Mouse (Mus musculus) neutrophil, adult 5-6 weeks (primary cell): ENCODE measurements around the gene Mlc1. TPM values are rescaled to one million over a fixed set of nuclear protein-coding genes. Genes with fewer than 3 reads are reported as not detected.

Experiments
- ATAC-seq: fragments of 151-379, 151-347 bp; 2 replicates; pipeline ENCODE4 v1.8.0; 2017; ENCODE audit warnings: mild to moderate bottlenecking, moderate TSS enrichment; ENCODE audit not compliant: insufficient number of reproducible peaks, poor library complexity, low FRiP score, severe bottlenecking; ENCODE audit errors: extremely low read depth
- total RNA-seq: library from RNA; stranded (forward); fragments of 200-1000 nt; gene quantifications from 2 replicates; pipeline ENCODE4 v1.2.3, GENCODE M21; 2017

Mlc1 gene
- total RNA-seq, 1 experiment from 2014 or later, result not detected

DNA sequence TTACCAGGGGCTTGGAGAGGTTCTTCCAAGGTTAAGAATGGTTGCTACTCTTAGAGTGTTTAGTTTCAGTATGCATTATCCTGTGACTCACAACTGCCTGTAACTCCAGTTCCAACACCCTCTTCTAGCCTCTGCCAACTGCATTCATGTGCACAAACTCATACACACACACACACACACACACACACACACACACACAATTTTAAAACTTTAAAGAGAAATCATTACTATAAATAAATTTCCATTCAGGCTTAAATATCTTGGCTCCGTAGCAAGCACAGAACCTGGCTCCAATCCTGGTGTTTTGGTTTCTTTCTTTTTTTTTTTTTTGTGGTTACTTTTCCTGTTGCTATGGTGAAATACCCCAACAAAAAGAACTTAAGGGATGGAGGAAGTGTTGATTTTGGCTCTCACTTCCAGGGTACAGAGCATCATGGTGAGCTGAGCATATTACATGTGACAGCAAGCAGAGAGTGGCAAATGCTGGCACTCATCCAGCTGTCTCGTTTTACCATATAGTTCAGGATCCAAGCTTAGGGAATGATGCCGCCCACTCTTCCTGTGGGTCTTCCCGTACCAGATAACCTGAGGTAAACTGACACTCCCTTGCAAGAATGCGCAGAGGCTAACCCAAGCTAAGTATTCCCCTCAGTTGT, 34.8 kb downstream of the Mlc1 start:
- no peak for ATAC-seq

DNA sequence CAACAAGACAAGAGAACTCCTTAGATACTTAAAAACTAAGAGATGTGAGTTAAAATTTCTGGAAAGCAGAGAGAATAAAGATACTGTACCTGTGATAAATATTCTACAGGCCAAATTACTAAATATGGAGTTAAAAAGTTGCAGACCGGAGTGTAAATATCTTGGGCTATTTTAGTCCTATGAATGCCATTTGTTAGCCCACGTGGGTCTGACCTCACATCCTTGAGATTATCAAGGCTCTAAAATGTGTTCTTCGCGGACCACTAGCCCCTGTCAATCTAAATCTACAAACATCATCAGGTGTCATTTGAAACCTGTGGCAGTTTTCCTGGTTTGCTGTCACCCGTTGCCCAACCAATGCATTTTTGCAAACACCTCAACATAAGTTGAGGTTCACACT, 36.0 kb downstream of the Mlc1 start:
- ATAC-seq, result no peak

DNA sequence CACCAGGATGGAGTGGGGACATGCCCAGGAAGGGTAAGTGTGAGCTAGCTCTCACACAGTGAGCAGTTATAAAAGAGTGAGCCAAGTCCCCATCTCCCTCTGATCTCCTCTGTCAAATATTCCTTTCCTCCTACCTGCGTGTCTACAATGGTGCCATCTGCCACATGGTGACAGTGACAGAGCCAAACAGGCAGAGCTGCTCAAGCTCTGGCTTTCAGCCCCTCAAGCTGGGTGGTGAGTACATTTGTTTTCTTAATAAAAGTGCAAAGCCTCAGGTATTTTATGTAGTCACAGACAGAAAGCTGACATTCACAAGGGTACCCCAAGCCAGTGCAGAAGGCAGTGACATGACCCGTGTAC, 41.5 kb downstream of the Mlc1 start:
- no peak for ATAC-seq

DNA sequence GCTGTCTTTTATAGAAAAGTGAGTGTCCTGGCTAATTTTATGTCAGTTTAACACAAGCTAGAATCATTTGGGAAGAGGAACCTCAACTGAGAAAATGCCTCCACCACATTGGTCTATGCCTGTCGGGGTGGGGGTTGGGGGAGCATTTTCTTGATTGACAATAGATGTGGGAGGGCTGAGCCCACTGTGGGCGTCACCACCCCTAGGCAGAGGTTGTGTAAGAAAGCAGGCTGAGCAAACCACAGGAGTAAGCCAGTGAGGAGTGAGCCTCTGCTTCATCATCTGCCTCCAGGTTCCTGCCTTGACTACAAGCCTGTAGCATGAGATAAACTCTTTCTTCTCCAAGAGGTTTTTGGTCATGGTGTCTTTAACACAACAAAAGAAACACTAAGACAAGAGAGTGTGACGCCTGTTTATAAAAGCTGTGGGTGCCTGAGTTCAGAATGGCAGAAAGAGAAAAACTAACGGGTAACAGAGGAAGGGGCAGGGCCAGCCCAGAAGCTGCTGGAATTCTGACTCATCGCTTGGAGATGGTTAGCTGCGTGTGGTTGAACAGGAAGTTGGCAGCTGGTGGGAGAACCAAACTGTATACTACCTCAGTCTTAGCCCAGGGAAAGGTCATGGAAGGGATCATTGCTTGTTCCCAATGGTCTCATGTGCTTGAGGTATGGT, 42.1 kb downstream of the Mlc1 start:
- ATAC-seq, result no peak

DNA sequence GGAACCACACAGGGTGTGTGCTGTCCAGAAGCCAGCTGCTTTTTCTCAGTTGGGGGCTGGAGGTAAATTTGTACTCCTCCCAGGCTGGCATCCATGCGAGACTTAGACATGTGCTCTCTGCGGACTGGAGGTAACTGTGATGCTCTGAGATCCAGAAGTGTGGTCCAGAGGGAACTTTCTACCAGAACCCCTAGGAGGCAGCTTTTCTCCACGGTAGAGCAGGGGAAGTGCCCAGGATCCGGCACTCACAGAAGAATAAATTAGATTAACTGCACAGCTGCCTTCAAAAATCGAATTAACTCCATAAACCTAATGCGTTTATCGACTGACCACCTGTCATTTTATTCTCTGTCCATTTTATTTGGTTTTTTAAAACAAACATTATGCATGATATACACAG, 44.7 kb downstream of the Mlc1 start:
- no peak for ATAC-seq

DNA sequence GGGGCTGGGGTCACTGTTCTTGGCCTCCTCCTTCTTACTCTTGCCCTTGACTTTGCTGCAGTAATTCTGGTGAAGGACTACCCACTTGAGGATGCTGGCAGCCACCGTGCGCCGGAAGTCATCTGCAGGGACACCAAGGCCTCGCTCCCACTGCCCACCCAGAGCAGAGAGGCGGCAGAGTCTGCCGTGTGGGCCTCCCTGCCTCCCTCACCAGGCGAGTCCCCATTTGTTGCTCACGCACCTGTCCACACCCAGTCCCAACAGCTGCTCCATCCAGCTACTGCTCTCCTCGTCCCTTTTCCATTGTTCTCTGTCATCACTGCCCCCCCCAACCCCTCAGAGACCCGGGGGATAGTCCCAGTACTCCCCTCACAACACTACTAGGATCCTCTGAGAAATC, 46.1 kb downstream of the Mlc1 start:
- no peak for ATAC-seq

DNA sequence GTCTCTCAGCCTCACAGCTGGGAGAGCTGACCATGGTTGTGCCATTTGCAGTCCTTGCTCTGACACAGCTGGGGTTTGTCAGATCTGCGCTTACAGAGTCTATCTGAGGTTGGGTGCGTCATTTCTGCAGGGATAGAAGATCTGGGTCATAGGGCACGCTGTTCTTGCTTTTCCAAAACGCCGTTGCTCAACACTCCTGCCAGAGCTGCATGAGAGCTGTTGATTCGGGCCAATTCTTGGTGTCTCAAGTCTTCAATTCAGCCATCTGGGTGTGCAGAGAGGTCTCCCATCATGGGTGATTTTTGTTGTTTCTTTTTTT, 56.9 kb downstream of the Mlc1 start:
- ATAC-seq, result no peak

DNA sequence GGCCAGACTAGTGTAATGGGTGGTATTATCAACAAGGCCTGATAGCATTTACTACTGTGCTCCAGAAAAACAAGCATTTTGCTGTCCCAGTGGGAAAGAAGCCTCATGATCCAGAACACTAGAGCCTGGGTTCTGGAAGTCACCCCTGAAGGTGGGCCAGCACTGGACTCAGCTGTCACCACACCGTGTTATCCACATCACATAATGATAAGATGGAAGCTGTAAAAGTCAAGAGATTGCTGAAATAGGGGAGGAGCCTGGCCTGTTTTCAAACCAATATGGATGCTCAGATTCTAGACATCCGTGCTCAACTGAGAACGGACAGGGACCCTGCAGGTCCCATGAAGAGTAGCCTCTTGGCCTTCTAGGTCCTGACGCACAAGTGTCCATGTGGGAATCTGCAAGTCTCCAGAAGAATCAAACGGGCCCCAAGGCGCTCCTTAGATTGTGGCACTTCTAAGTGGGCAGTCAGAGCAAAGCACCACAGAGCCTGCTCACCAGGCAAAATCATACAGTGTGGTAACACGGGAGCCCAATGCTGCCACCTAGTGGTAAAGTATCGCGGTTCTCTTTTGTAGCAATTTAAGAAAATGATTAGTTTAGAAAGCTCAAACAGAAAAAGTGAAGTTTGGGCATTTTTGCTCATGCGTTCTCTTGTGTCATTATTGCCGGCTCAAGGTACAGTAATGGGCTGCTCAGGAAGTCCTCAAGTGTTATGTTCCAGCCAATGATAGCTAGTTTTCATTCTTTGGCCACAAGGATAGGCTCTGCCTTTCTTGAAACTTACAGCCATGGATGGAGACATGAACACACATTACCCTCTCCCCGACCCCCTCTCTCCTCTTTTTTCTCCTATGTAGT, 57.4 kb downstream of the Mlc1 start:
- ATAC-seq, result peak; percentile 37; the same call in 1 of the 2 replicates

DNA sequence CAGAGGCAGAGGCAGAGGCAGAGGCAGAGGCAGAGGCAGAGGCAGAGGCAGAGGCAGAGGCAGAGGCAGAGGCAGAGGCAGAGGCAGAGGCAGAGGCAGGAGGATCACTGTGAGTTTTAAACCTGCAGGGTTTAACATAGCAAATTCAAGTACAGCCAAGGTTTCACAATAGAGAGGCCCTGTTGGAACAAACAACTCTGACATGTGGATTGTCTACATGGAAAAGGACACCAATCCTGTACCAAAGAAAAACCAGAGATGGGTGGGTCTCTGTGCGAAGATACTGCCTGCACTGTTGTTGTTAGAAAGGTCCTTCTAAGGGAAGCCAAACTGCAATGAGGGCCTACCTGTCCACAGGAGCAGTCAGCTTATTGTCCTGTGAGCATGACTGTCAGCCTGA, 58.7 kb downstream of the Mlc1 start:
- ATAC-seq, result no peak

DNA sequence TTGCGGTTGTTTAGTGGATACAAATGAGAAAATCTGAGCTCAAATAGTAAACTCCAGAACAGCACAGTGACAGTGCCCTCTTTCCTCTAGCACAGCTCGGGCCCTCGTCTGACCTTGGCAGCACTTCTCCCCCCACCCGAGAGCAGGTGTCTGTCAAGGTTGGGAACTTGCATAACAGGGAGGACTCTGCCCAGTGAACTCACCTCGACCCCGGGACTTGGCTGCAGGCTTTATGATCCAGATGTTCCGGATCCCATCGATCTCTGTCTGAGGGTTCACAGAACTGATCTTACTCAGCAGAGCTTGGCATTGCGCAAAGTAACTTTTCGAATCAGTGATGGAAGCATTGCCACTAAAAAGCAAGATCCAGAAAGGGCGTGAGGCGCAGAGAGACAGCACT, 59.5 kb downstream of the Mlc1 start:
- no peak for ATAC-seq

DNA sequence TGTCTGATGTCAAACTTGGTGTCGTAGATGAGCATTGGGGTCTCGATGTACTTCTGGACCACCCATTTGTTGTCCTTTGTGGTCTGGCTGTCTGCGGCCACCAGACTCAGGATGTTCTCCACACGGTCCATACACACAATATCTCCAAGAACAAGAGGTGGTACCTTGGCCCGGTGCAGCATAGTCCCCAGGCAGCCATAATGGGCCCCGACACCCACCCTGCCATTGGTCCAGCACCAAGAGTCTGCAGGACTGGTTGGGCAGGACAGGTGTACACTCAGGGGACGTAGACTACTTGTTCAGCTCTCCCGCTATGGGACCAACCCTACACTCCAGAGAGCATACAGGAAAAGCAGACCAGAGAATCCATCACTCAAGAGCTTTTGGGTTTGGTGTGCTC, 61.7 kb downstream of the Mlc1 start:
- ATAC-seq, result no peak

DNA sequence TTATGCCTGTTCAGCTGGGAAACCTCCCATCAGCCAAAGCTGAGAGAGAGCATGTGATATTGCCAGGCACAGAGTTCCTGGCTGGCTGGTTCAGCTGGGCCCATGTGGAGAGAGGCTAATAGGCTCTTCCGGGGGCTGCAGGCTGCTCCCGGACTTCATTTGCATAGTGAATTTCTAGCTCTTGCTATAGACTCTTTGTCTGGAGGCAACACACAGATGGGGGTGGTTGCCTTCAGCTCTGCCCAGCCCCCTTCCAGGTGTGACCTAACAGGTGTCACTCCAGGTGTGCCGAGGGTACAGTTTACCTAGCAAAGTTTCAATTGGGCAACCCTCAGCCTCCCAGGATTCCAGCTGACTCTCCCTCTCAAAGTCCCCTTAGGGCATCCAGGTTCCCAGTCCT, 62.4 kb downstream of the Mlc1 start:
- no peak for ATAC-seq

DNA sequence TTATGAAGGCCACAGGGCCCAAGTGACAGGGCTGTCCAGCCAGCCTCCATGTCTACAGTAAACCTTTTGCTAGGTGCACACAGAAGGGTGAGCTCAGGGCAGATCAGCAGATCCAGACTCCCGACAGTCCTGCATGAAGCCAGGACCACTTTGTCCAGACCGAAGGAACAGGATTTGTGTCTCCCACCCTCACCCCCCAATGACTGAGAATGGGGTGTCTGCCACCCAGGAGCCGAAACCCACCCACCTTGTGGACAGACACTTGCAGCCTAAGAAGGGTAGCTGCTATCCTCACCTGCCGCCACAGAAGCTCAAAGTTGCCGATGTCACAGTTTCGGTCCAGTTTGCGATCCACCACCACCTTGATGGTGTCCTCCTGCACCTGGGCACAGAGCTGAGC, 63.8 kb downstream of the Mlc1 start:
- no peak for ATAC-seq

DNA sequence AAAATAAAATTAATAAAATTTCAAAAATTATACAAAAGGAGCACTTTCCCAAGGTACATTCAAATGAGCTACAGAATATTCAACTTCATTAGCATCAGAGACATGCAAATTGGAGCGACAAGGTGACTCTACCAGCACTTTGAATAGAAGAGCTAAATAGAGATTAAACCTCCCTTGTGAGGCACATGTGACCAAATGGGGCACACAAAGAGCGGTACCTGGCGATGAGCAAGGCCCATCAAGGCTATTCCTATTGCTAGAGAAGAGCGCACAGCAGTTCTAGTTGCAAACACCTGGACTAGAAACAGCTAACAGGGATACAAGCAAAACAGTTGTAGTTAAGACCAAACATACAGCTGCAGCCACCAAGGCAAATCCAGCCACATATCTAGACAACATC, 72.5 kb downstream of the Mlc1 start:
- ATAC-seq, result no peak

Other genes with a start within 250 kb of the Mlc1 start
- 98.1 and 105 TPM in 2 replicates for gene Brd1, start 244.8 kb downstream of the Mlc1 start, total RNA-seq
- gene Zbed4, start 227.3 kb downstream of the Mlc1 start, total RNA-seq, result 27.8 and 30.8 TPM in 2 replicates
- gene Alg12, start 159.7 kb downstream of the Mlc1 start, total RNA-seq, result 9.1 and 11.4 TPM in 2 replicates
- 30.3 and 31.9 TPM in 2 replicates for gene Creld2, start 159.4 kb downstream of the Mlc1 start, total RNA-seq
- gene Pim3, start 116.8 kb downstream of the Mlc1 start, total RNA-seq, result 12.2 and 19.4 TPM in 2 replicates
- not detected in 2 replicates for gene Ttll8, start 24.6 kb downstream of the Mlc1 start, total RNA-seq
- gene Mov10l1, start 3.9 kb upstream of the Mlc1 start, total RNA-seq, result not detected in 2 replicates
- gene Panx2, start 80.7 kb upstream of the Mlc1 start, total RNA-seq, result not detected in 2 replicates
- gene Trabd, start 96.1 kb upstream of the Mlc1 start, total RNA-seq, result 47.6 and 55.9 TPM in 2 replicates
- 22.9 and 26.8 TPM in 2 replicates for gene Selenoo, start 110.1 kb upstream of the Mlc1 start, total RNA-seq
- gene Tubgcp6, start 144.1 kb upstream of the Mlc1 start, total RNA-seq, result 47.3 and 49.6 TPM in 2 replicates
- gene Hdac10, start 149.7 kb upstream of the Mlc1 start, total RNA-seq, result 53.8 and 58.4 TPM in 2 replicates
- gene Mapk12, start 161.7 kb upstream of the Mlc1 start, total RNA-seq, result 6.9 and 9.0 TPM in 2 replicates
- gene Mapk11, start 170.6 kb upstream of the Mlc1 start, total RNA-seq, result 47.4 and 48.7 TPM in 2 replicates
- gene Plxnb2, start 201.8 kb upstream of the Mlc1 start, total RNA-seq, result 15.7 and 18.9 TPM in 2 replicates
- gene Dennd6b, start 217.5 kb upstream of the Mlc1 start, total RNA-seq, result 14.3 and 14.5 TPM in 2 replicates
- gene Ppp6r2, start 232.5 kb upstream of the Mlc1 start, total RNA-seq, result 40.1 and 41.9 TPM in 2 replicates